Mouse (Mus musculus) neural tube, embryonic 10.5 days (tissue): ENCODE data around the gene Cntn6.

Experiments used
- DNase-seq: peaks from one replicate; pipeline ENCODE4 v3.0.0-alpha.2; 2017; ENCODE audit warnings: low spot score; ENCODE audit errors: extremely low spot score

Cntn6 gene

DNA sequence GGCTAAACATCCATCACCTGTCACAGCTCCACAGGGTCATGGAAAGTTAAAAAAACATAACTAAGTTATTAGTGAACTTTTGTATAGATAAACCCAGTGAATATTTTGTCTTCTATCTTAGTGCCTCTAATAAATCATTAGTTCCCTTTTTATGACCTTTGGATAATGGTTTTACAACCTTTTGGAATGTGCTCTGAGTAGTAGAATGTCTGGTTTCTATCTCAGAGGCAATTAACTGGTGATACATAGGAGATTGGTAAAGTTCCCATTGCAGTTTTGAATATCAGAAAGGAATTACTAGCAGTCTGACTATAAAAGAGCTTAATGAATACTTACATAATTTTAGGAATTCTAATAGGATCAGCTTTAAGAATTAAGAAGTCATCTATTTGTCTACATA, 265.5 kb downstream of the Cntn6 start:
- no peak for DNase-seq

GRCm38 (mm10) chr6:104761226-104761625, 268.6 kb downstream of the Cntn6 start:
- no peak for DNase-seq

DNA sequence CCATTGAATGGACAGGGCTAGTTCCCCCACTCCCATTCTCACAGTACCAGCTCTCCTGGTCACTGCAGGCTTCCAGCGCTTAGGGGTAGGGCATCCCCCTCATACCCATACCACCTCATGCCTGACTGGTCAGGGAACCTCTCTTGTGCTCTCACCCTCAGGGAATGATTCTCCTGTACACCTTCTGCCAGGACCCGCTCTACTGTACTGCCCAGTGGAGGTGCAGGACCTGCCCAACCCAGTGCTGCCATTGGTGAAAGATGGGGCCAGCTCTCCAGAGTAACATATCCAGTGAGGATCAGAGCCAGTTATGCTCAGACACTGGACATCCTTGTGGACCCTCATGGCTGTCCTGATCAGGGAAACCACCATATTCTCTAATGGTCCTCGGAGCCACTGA, 291.3 kb downstream of the Cntn6 start:
- no peak for DNase-seq

GRCm38 (mm10) chr6:104787502-104787901, 294.9 kb downstream of the Cntn6 start:
- DNase-seq: no peak

DNA sequence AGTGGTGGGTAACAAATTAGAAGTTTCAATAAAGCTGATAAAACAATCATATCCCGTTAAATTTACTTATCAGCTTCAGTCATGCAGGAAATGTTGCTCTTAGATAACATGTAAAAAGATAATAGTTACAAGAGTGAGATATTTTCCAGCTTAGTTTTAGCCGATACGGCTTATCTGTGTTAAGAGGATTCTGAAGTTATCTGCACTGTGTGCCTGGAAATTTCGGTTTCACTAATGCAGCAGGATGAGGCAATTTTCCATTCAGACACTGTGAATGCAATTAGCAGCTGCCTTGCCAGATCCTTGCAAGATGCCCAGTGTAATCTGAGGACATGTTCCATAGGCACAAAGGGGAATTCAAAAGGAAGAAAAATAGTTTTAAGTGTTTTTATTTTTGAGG, 315.9 kb downstream of the Cntn6 start:
- no peak for DNase-seq

- no peak for DNase-seq
Observed at GRCm38 (mm10) chr6:104815610-104816009, 323.0 kb downstream of the Cntn6 start.

GRCm38 (mm10) chr6:104879711-104880110, 387.1 kb downstream of the Cntn6 start:
- DNase-seq: no peak

- no peak for DNase-seq
Observed at GRCm38 (mm10) chr6:104884021-104884420, 391.4 kb downstream of the Cntn6 start.

DNA sequence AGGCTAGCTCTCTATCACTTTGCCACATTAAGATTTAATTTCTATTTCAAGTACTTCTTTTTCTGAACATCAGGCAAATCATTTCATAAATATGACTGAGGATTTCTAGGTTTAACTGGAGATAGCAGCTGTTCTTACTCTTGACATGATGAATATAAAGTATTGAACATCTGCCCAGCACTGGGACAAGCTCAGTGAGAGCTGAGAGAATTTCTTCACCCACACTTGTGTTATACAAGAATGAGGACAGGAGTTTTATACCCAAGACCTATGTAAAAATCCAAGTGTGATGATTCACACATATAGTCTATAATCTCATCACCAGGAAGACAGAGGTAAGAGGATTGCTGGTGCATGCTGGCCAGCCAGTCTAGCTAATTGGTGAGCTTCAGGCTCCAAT, 393.2 kb downstream of the Cntn6 start:
- no peak for DNase-seq

DNA sequence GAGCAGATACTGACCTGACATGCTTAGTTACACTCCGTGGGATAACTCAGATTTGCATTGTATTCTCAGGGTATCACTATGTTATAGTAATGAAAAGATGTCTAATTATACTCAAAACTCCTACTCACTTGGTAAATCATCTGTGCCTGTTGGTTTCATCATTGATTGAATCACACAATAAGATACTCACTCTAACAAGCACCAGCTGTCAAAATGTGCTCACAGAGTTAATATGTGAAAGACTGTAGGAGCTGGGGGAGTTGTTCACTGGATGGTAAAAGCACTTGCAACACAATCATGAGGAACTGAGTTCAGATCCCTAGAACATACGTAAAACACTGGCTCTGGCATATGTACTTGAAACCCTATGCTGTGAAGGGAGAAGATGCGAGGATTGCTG, 398.5 kb downstream of the Cntn6 start:
- DNase-seq: no peak
